Mouse (Mus musculus): ENCODE data around the gene Ccdc6.

DNA sequence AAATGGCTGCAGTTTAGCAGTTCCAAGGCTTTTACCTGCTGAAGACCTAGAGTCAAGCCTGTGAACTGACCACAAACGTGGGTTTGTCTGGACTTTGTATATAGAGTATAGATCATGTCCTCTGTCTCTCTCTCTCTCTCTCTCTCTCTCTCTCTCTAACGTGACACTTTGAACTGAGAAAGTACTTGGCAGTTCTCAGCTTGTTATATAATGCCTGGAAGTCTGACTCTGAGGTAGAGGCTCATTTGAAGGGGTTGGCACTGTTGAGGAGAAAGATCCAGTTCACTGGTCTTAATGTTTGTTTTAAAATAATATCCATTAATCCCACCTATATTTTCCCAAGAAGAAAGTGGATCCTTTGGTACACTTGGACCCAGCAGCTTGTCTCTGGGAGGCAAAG, 141.0 kb downstream of the Ccdc6 start:
- TF ChIP-seq CTCF (IDR thresholded peaks at IDR 0.05; ENCODE audit: extremely low read depth, insufficient read depth, low read length) (no peak), POLR2A (IDR thresholded peaks at IDR 0.05; ENCODE audit: extremely low read depth, insufficient read depth, low read length) (no peak)

All from cortical plate, adult 2 months (tissue).